Mouse (Mus musculus) liver, embryonic 14.5 days (tissue): ENCODE data around the gene Lrp2.

Experiments used
- CTCF ChIP-seq: IDR thresholded peaks from 2 replicates; pipeline ENCODE4 v1.5.1; 2016; ENCODE audit warnings: antibody characterized with exemption, low read depth, control low read depth
- EP300 ChIP-seq: IDR thresholded peaks from 2 replicates; pipeline ENCODE4 v1.6.1; 2016; ENCODE audit warnings: antibody characterized with exemption, low read depth

- TF ChIP-seq CTCF (no peak), EP300 (no peak)
These were observed 32.5 kb upstream of the Lrp2 start for GRCm38 (mm10) chr2:69618336-69618735.
